Mouse (Mus musculus): ENCODE data around the gene Srd5a1.

DNA sequence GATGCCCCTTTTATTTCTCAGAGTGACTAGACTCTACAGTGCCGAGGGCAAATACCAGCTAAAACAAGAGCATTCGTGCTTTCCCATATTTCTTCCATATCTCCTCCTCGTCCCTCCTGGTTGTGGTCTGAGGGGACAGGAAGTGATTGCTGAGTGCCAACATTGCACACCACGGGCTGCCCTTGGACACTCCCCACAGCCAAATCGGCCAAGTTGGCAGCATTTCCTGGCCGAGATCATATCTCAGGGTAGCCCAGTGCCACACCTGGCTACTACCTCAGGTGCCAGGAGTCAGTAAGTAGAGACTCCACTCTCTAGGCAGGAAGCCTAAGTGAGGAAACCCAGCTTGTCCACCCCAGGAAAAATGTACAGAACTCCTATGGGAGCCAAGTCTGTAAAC, 70.0 kb downstream of the Srd5a1 start:
- TF ChIP-seq CTCF (IDR thresholded peaks at IDR 0.05; ENCODE audit: insufficient read depth, low read length) (no peak), POLR2A (IDR thresholded peaks at IDR 0.05; ENCODE audit: borderline replicate concordance, extremely low read depth, low read depth, low read length) (no peak)

Data from lung, adult 2 months (tissue).